Mouse (Mus musculus): ENCODE measurements around the gene Dync1li2.

DNA sequence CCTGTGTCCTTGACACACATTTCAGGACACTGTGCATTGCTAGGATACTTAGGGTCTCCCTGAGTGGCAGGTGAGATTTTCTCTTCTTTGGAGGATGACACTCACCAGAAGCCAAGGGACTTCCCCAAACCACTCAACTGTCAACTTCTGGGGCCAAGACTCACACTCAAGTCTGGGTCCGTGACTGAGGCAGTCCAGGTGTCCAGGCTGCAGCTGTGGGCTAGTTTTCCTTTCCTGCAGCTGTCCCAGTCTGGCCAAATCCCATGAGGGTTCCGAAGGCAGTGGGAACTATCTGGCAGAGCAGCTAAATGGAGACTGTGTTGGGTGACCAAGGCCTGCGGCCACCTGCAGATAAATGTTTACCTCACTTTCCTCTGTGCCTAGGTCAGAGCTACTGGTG is 30.9 kb downstream of the Dync1li2 start:
- no peak for TF ChIP-seq POLR2A (IDR thresholded peaks at IDR 0.05; ENCODE audit: borderline replicate concordance, extremely low read depth, low read depth, low read length)
- TF ChIP-seq CTCF (IDR thresholded peaks at IDR 0.05; ENCODE audit: insufficient read depth, low read length), result no peak
